Mouse (Mus musculus) limb, embryonic 15.5 days (tissue): Measurements from ENCODE around the gene Timm29. TPM values are rescaled to one million over a fixed set of nuclear protein-coding genes. Genes with fewer than 3 reads are reported as not detected.

Experiments used
- ATAC-seq: fragments of 200-750 bp; cut with Nextera tagmentation; 2 replicates; pipeline ENCODE4 v1.8.0; 2017; ENCODE audit warnings: low read depth, moderate TSS enrichment; ENCODE audit not compliant: insufficient number of reproducible peaks, low FRiP score, low TSS enrichment
- H3K27ac ChIP-seq: fragments of 300-500 bp; sonication (generic); 2 replicates; pipeline ENCODE4 v1.5.1; 2015; ENCODE audit warnings: moderate library complexity, mild to moderate bottlenecking, inconsistent platforms
- H3K27me3 ChIP-seq: fragments of 300-500 bp; sonication (generic); 2 replicates; pipeline ENCODE4 v1.6.1; 2015; ENCODE audit warnings: inconsistent platforms
- H3K36me3 ChIP-seq: fragments of 300-500 bp; sonication (generic); 2 replicates; pipeline ENCODE4 v1.6.1; 2015; ENCODE audit warnings: inconsistent platforms
- H3K4me1 ChIP-seq: fragments of 300-500 bp; sonication (generic); 2 replicates; pipeline ENCODE4 v1.6.1; 2015; ENCODE audit warnings: inconsistent platforms
- H3K4me2 ChIP-seq: fragments of 300-500 bp; sonication (generic); 2 replicates; pipeline ENCODE4 v1.6.1; 2015; ENCODE audit warnings: mild to moderate bottlenecking, inconsistent platforms
- H3K4me3 ChIP-seq: fragments of 300-500 bp; sonication (generic); 2 replicates; pipeline ENCODE4 v1.5.1; 2015; ENCODE audit warnings: mild to moderate bottlenecking, inconsistent platforms
- H3K9ac ChIP-seq: fragments of 300-500 bp; sonication (generic); 2 replicates; pipeline ENCODE4 v1.6.1; 2015; ENCODE audit warnings: inconsistent platforms
- H3K9me3 ChIP-seq: fragments of 300-500 bp; sonication (generic); 2 replicates; pipeline ENCODE4 v1.6.1; 2016; ENCODE audit warnings: inconsistent platforms
- WGBS: fragments of 180-500 bp; shearing (Covaris S2); methylation state at CpG from one replicate; pipeline ENCODE4 v1.1.7; 2015; 5-methylcytosine and 5-hydroxymethylcytosine counted together
- polyA plus RNA-seq: library from polyadenylated mRNA; unstranded; fragments of >200 nt; fragmentation: Nextera tagmentation; extraction: Ambion mirVana; gene quantifications from 2 replicates; pipeline ENCODE4 v1.2.1, GENCODE M21; 2015

The Timm29 gene
- polyA plus RNA-seq, 1 experiment from 2014 or later, result 31.4 TPM

DNA sequence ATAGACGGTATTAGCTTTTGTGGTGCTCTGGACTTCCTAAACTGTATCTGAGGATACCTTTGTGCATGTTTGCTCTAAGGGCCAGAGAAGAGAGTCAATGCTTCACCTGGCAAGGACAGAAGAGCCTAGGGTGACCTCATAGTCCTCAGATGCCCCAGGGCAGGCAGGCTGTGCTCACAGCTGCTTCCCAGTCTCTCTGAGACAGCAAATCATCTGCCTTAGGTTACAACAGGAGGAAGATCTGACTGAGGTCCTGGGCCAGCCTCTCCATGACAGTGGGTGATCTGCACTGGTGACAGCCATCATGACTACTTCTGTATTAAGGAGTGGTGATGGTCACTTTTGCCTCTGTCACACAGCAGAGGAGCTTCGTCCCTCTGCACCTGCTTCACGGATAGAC is 33.4 kb upstream of the Timm29 start:
- no peak for ATAC-seq
- WGBS, result 92% methylated on average over 3 of the region's 3 CpGs
- Histone ChIP-seq H3K27ac (no peak overlapping the region), H3K9ac (no peak overlapping the region), H3K9me3 (no peaks in the 10 kb centered on the region), H3K27me3 (no peaks in the 10 kb centered on the region), H3K4me2 (no peak overlapping the region), H3K4me3 (no peak overlapping the region), H3K36me3 (peaks cover 35% of the 10 kb centered on the region), H3K4me1 (no peaks in the 10 kb centered on the region)

DNA sequence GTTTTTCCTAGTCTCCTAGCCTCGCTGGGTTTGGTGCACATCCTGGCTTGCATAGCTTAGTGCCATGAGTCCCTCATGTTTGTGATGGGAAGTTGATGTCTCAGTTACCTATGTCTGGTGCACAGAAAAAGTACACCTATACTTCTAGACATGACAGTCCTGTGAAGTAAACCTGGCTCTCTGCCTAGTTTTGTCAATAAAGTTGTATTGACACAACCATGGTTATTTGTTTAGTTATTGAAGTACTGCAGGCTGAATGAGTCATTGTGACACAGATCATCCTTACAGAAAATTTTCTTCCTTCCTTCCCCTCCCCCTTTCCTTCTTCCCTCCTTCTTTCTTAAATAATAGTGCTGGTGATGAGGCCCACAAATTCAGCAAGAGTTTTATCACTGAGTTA is 28.1 kb upstream of the Timm29 start:
- no peak overlapping the region for H3K4me3 ChIP-seq
- peaks cover 26% of the 10 kb centered on the region for H3K36me3 ChIP-seq
- 88% methylated on average over 1 of the region's 1 CpGs for WGBS
- ATAC-seq, result no peak
- H3K27me3 ChIP-seq, result no peaks in the 10 kb centered on the region
- H3K9me3 ChIP-seq, result no peaks in the 10 kb centered on the region
- no peaks in the 10 kb centered on the region for H3K4me1 ChIP-seq
- no peak overlapping the region for H3K9ac ChIP-seq
- H3K27ac ChIP-seq, result no peak overlapping the region
- no peak overlapping the region for H3K4me2 ChIP-seq

DNA sequence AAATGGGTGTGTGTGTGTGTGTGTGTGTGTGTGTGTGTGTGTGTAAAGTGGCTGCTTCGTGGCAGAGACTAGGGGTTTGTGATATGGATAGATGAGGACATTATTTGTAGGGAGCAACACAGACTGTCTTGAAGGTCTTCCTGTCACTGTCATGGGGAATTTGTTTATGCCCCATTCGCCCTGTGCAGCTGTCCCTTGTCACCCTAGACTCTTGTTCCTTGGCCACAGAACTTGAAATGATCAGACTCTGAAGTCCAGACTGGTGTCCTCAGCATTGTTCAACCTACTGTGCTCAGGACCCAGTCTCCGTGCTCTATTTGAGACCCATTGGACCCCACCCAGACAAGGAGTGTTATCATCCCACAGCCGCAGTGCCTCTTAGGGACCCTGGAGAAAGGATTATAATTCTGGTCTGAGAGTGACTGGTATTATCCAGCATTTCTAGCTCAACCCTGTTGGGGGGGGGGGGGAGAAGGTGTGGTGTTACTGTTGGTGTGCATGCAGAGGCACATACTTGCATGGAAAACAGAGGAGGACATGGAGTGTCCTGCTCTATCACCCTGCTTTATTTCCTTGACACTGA is 27.4 kb upstream of the Timm29 start:
- H3K27me3 ChIP-seq, result no peaks in the 10 kb centered on the region
- H3K4me2 ChIP-seq, result no peak overlapping the region
- ATAC-seq, result no peak
- H3K4me3 ChIP-seq, result no peak overlapping the region
- WGBS, result 72% methylated on average over 4 of the region's 4 CpGs
- H3K9me3 ChIP-seq, result no peaks in the 10 kb centered on the region
- H3K9ac ChIP-seq, result no peak overlapping the region
- H3K4me1 ChIP-seq, result no peaks in the 10 kb centered on the region
- peaks cover 33% of the 10 kb centered on the region for H3K36me3 ChIP-seq
- H3K27ac ChIP-seq, result no peak overlapping the region

DNA sequence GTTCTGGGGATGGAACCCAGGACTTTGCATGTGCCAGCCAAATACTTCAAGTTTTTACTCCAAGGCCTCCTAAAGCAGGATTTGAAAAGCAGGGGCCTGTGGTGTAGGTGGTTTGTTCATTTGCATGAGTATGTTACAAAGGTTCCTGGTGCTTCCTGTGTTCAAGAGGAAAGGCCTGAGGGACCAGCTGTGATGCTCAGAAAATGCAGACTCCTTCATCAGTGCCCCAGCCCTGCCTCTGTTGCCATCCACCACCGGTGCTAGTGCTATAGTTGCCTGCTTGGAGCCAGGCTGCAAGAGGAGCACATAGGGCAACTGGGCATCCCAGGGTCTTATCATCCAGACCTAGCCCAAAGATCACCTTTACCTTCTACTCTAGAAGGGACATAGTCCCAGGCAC is 26.0 kb upstream of the Timm29 start:
- Histone ChIP-seq H3K9ac (no peak overlapping the region), H3K4me1 (no peaks in the 10 kb centered on the region), H3K4me3 (no peak overlapping the region), H3K36me3 (peaks cover 40% of the 10 kb centered on the region), H3K4me2 (no peak overlapping the region), H3K9me3 (no peaks in the 10 kb centered on the region), H3K27ac (no peak overlapping the region), H3K27me3 (no peaks in the 10 kb centered on the region)
- 91% methylated on average over 1 of the region's 1 CpGs for WGBS
- ATAC-seq, result no peak

DNA sequence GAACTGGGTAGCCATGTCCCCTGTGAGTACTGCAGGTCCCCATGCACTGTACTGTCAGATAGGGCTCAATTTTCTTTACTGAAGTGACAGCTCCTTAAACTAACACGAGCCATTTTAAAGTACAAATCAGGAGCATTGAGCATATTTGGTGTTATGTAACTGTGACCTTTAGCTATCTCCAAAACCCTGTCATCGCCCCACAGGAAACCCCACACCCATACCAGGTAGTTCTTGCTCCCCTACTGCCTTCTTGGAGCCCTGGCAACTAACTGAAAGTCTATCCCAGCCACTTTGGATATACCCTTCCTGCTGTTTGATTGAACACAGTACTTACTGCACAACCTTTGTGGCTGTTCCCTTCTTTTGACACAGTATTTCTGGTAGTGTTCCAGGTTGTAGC is 25.5 kb upstream of the Timm29 start:
- no peak overlapping the region for H3K9ac ChIP-seq
- no peaks in the 10 kb centered on the region for H3K9me3 ChIP-seq
- H3K27me3 ChIP-seq, result no peaks in the 10 kb centered on the region
- no peak overlapping the region for H3K27ac ChIP-seq
- no peak for ATAC-seq
- peaks cover 40% of the 10 kb centered on the region for H3K36me3 ChIP-seq
- no peaks in the 10 kb centered on the region for H3K4me1 ChIP-seq
- no peak overlapping the region for H3K4me2 ChIP-seq
- H3K4me3 ChIP-seq, result no peak overlapping the region
- WGBS, result 75% methylated on average over 2 of the region's 2 CpGs

DNA sequence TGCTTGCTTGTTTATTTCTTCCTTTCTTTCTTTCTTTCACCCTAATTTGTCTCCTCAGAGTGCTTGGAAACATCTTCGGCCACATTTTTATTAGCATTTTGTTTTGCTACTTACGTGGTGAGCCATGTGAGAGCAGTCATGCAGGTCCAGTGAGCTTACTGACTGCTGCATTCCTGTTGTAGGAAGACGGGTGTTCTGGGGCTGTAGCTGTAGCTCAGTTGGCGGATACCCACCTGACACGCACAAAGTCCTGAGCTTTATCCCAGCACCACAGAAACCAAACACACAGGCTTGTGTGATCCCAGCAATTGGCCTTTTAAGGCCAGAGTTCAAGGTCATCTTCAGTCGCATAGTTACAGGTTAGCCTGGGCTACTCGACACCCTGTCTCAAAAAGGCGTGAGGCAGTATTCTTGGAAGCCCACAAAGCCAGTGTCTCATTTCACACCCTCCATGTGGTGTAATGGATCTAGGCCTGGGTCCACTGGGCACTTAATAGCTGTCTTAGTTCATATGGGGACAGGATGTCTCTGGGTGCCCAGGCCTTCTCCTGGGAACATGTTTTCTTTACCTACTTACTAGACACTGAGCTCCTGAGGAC is 23.8 kb upstream of the Timm29 start:
- no peaks in the 10 kb centered on the region for H3K27me3 ChIP-seq
- H3K4me2 ChIP-seq, result no peak overlapping the region
- H3K4me1 ChIP-seq, result no peaks in the 10 kb centered on the region
- ATAC-seq, result no peak
- no peak overlapping the region for H3K4me3 ChIP-seq
- H3K27ac ChIP-seq, result no peak overlapping the region
- WGBS, result 85% methylated on average over 8 of the region's 8 CpGs
- no peaks in the 10 kb centered on the region for H3K9me3 ChIP-seq
- H3K9ac ChIP-seq, result no peak overlapping the region
- peaks cover 56% of the 10 kb centered on the region for H3K36me3 ChIP-seq

DNA sequence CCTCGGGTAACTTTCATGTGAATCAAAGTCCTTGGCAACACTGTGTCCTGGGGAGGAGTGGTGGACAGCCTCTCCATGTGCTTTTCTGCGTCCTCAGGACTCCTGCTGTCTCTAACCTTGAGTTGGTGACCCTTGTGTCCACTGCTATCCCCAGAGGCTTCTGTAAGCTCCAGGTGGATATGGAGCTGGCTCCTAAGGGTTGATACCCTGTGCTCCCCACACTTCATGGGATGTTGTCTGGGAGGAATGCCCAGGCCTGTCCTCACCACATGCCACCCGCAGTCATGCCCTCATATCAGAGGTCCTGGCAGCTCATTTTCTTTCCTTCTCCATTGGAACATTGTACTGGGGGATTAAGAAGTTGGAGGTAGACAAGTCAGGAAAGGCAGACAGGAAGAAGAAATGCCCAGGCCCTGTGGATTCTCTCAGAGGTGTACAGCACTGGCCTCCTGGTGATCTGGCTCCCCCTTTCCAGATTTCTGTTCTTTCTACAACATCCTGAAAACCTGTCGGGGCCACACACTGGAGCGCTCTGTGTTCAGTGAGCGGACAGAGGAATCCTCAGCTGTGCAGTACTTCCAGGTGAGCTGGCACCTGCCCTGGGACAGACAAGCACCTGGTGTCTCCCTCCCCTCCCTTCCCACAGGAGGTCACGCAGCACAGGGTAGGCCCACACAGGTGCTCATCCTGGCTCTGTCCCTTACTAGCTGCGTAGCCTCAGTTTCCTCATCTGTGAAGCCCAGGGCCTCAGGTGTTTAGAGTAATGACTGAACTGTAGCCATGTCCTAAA is 18.3 kb upstream of the Timm29 start:
- H3K36me3 ChIP-seq, result peaks cover 96% of the 10 kb centered on the region
- no peak overlapping the region for H3K4me2 ChIP-seq
- H3K27ac ChIP-seq, result no peak overlapping the region
- no peak overlapping the region for H3K4me3 ChIP-seq
- no peak for ATAC-seq
- no peaks in the 10 kb centered on the region for H3K4me1 ChIP-seq
- no peaks in the 10 kb centered on the region for H3K27me3 ChIP-seq
- WGBS, result 92% methylated on average over 8 of the region's 8 CpGs
- no peak overlapping the region for H3K9ac ChIP-seq
- no peaks in the 10 kb centered on the region for H3K9me3 ChIP-seq

DNA sequence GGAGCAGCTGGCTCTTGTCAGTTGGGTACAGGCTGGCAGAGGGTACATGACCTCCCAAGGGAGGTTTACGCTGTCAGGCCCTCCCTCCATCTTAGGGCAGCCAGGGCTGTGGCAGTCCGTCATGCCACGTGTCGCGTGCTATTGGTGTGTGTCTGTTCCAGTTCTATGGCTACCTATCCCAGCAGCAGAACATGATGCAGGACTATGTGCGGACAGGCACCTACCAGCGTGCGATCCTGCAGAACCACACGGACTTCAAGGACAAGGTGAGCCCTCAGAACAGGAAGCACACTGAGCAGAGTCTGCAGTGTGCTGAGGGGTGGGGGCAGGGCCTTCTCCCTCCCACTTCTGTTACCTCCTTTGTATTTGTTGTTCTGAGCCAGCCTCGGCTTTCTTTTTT is 17.3 kb upstream of the Timm29 start:
- 93% methylated on average over 10 of the region's 10 CpGs for WGBS
- no peak overlapping the region for H3K27ac ChIP-seq
- H3K4me1 ChIP-seq, result no peaks in the 10 kb centered on the region
- no peak for ATAC-seq
- H3K9ac ChIP-seq, result no peak overlapping the region
- peaks cover 97% of the 10 kb centered on the region for H3K36me3 ChIP-seq
- H3K9me3 ChIP-seq, result no peaks in the 10 kb centered on the region
- H3K4me2 ChIP-seq, result no peak overlapping the region
- no peaks in the 10 kb centered on the region for H3K27me3 ChIP-seq
- no peak overlapping the region for H3K4me3 ChIP-seq

DNA sequence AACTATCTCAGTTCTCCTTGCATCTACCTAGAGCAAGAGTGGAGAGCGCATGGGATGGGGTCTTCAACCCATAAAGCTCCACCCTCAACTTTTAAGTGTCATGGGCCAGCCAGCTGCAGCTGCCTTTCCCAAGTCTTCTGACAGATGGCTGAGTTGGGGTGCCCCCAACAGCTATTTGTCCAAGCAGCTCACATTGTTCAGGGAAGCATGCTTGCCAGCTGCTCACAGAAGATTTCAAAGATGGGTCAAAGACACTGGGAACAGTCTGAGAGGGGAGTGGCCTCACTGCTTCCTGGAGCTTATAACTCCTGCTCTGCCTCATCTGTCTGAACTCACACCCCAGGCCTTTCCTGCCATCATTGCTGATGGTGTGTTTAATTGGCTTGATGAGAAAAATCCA is 16.2 kb upstream of the Timm29 start:
- peaks cover 98% of the 10 kb centered on the region for H3K36me3 ChIP-seq
- WGBS, result 70% methylated on average over 1 of the region's 1 CpGs
- no peak overlapping the region for H3K4me2 ChIP-seq
- H3K27ac ChIP-seq, result no peak overlapping the region
- H3K9ac ChIP-seq, result no peak overlapping the region
- H3K4me3 ChIP-seq, result no peak overlapping the region
- 0 out of 2 replicates have a peak, but pooled peaks have one; percentile 9 for ATAC-seq
- no peaks in the 10 kb centered on the region for H3K4me1 ChIP-seq
- no peaks in the 10 kb centered on the region for H3K9me3 ChIP-seq
- no peaks in the 10 kb centered on the region for H3K27me3 ChIP-seq

DNA sequence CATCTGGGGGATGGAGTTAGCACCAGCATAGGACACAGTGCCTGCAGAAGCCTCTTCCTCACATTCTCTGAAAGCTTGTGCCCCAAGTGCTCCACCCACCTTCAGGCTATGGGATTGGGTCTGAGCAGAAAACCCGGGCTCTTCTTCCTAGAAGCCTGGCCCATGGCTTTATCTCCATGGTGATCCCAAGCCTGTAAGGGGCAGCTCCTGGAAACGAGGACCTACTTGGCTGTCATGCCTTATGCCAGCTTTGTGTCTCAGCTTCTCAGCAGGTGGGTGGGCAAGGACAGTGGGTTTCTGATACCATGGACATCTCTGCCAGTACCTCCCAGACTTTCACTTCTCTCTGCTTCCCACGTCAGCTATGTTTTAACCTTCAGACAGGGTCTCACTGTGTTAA is 14.3 kb upstream of the Timm29 start:
- ATAC-seq, result no peak
- WGBS, result 79% methylated on average over 3 of the region's 3 CpGs
- H3K4me1 ChIP-seq, result no peaks in the 10 kb centered on the region

DNA sequence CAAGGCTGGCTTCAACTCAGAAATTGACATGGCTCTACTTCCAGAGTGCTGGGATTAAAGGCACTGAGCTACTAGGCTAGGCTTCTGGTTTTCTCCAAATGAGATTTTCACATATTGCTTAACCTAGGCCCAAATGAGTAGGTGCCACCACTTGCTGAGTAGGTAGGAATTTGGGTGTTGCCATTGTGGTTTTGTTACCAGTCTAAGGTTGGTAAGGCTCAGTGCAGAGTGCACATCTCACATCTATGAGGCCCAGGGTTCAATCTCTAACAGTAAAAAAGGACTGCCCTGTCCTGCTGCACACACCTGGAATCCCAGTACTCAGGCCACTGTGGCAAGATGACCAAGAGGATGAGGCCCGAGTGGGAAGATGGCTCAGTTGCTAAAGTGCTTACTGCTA is 7.1 kb upstream of the Timm29 start:
- no peak overlapping the region for H3K4me3 ChIP-seq
- peaks cover 2% of the 10 kb centered on the region; the same call in 1 of the 2 replicates for H3K4me1 ChIP-seq
- H3K9me3 ChIP-seq, result no peaks in the 10 kb centered on the region
- no peak for ATAC-seq
- H3K27ac ChIP-seq, result no peak overlapping the region
- no peak overlapping the region for H3K4me2 ChIP-seq
- no peak overlapping the region for H3K9ac ChIP-seq
- peaks cover 99% of the 10 kb centered on the region for H3K36me3 ChIP-seq
- no peaks in the 10 kb centered on the region for H3K27me3 ChIP-seq
- 89% methylated on average over 1 of the region's 1 CpGs for WGBS

More for the DNA sequence above, 14.3 kb upstream of the Timm29 start:
- no peaks in the 10 kb centered on the region for H3K9me3 ChIP-seq
- no peak overlapping the region for H3K27ac ChIP-seq
- H3K4me2 ChIP-seq, result no peak overlapping the region
- no peaks in the 10 kb centered on the region for H3K27me3 ChIP-seq
- H3K36me3 ChIP-seq, result peaks cover 98% of the 10 kb centered on the region
- no peak overlapping the region for H3K9ac ChIP-seq
- H3K4me3 ChIP-seq, result no peak overlapping the region

DNA sequence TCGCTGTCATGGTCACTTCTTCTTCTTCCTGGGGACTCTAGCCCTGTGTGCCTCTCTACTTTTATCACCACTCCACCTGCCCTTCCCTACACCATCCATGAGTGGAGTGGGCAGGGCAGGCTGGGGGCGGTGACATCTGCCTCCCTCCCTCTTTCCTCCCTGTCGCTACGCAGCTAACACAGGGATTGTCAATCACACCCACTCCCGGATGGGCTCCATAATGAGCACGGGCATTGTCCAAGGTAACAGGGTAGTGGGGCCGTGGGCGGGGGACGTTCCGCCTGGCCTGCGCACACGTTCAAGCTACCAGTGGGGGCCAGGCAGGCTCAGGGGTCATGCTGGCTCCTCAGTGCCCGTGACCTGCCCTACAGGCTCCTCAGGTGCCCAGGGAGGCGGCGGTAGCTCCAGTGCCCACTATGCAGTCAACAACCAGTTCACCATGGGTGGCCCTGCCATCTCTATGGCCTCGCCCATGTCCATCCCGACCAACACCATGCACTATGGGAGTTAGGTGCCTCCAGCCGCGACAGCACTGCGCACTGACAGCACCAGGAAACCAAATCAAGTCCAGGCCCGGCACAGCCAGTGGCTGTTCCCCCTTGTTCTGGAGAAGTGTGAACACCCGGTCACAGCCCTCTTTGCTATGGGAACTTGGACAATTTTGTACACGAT is 4.7 kb upstream of the Timm29 start:
- peaks cover 14% of the 10 kb centered on the region for H3K4me1 ChIP-seq
- H3K4me2 ChIP-seq, result no peak overlapping the region
- H3K9ac ChIP-seq, result no peak overlapping the region
- no peak for ATAC-seq
- no peaks in the 10 kb centered on the region for H3K27me3 ChIP-seq
- H3K9me3 ChIP-seq, result no peaks in the 10 kb centered on the region
- H3K4me3 ChIP-seq, result no peak overlapping the region
- H3K27ac ChIP-seq, result no peak overlapping the region
- 88% methylated on average over 23 of the region's 23 CpGs for WGBS
- peaks cover 83% of the 10 kb centered on the region for H3K36me3 ChIP-seq
